Mouse (Mus musculus) hindbrain, embryonic 11.5 days (tissue): ENCODE data around the gene Crygd. TPM values are rescaled to one million over a fixed set of nuclear protein-coding genes. Genes with fewer than 3 reads are reported as not detected.
A peak's percentile ranks its signal among the peaks of the same experiment; 100 is the strongest.

ENCODE experiments used
- ATAC-seq: fragments of 200-750 bp; cut with Nextera tagmentation; 2 replicates; pipeline ENCODE4 v1.8.0; 2017; ENCODE audit warnings: mild to moderate bottlenecking, moderate TSS enrichment, moderate library complexity; ENCODE audit not compliant: low FRiP score
- DNase-seq: peaks from one replicate; pipeline ENCODE4 v3.0.0-alpha.2; 2015; ENCODE audit warnings: low spot score
- H3K27ac ChIP-seq: fragments of 300-500 bp; sonication (generic); 2 replicates; pipeline ENCODE4 v1.5.1; 2014; ENCODE audit warnings: mild to moderate bottlenecking, low read depth, low read length
- H3K27me3 ChIP-seq: fragments of 300-500 bp; sonication (generic); 2 replicates; pipeline ENCODE4 v1.6.1; 2014; ENCODE audit warnings: mild to moderate bottlenecking, low read length, moderate library complexity, mixed read lengths; ENCODE audit not compliant: control insufficient read depth, insufficient read depth
- H3K36me3 ChIP-seq: fragments of 300-500 bp; sonication (generic); 2 replicates; pipeline ENCODE4 v1.6.1; 2014; ENCODE audit warnings: mild to moderate bottlenecking, low read length, moderate library complexity, mixed read lengths; ENCODE audit not compliant: control insufficient read depth, insufficient read depth
- H3K4me1 ChIP-seq: fragments of 300-500 bp; sonication (generic); replicated peaks from 2 replicates; pipeline ENCODE4 v1.6.1; 2014; ENCODE audit warnings: low read length, mixed read lengths; ENCODE audit not compliant: control insufficient read depth, insufficient read depth
- H3K4me2 ChIP-seq: fragments of 300-500 bp; sonication (generic); replicated peaks from 2 replicates; pipeline ENCODE4 v1.6.1; 2014; ENCODE audit warnings: mild to moderate bottlenecking, low read depth, low read length
- H3K4me3 ChIP-seq: fragments of 300-500 bp; sonication (generic); 2 replicates; pipeline ENCODE4 v1.5.1; 2014; ENCODE audit warnings: low read depth, low read length
- H3K9ac ChIP-seq: fragments of 300-500 bp; sonication (generic); 2 replicates; pipeline ENCODE4 v1.6.1; 2014; ENCODE audit warnings: low read depth, low read length
- H3K9me3 ChIP-seq: fragments of 300-500 bp; sonication (generic); 2 replicates; pipeline ENCODE4 v1.6.1; 2016; ENCODE audit warnings: low read length; ENCODE audit not compliant: control insufficient read depth
- WGBS: fragments of 180-500 bp; shearing (Covaris S2); extraction: QIAGEN DNeasy Blood & Tissue Kit; methylation state at CpG from one replicate; pipeline ENCODE4 v1.1.7; 2014; 5-methylcytosine and 5-hydroxymethylcytosine counted together
- polyA plus RNA-seq: library from polyadenylated mRNA; unstranded; fragments of >200 nt; fragmentation: Nextera tagmentation; extraction: Ambion mirVana; gene quantifications from 2 replicates; pipeline ENCODE4 v1.2.1, GENCODE M21; 2014

Crygd gene
- not detected in 2 replicates for polyA plus RNA-seq

- Histone ChIP-seq H3K4me2 (no peak within 1 kb of the TSS), H3K4me3 (no peak within 1 kb of the TSS), H3K27ac (no peak within 1 kb of the TSS), H3K36me3 (no peaks in the 10 kb centered on the region), H3K9ac (no peak within 1 kb of the TSS), H3K4me1 (no peaks in the 10 kb centered on the region), H3K9me3 (no peaks in the 10 kb centered on the region), H3K27me3 (no peaks in the 10 kb centered on the region)
- WGBS: 69% methylated on average over 8 of the region's 8 CpGs
- ATAC-seq: no peak
- DNase-seq: no peak
These were observed at the start of gene Crygd for GRCm38 (mm10) chr1:65063352-65063751. Gene Crygd, minus strand, starts transcription at chr1:65063452.

- no peak overlapping the region; the same call in 1 of the 2 replicates for H3K4me2 ChIP-seq
- 49% methylated on average over 14 of the region's 14 CpGs for WGBS
- no peak overlapping the region for H3K4me3 ChIP-seq
- ATAC-seq: peak; percentile 35; the same call in 1 of the 2 replicates
- H3K36me3 ChIP-seq: no peaks in the 10 kb centered on the region
- H3K27me3 ChIP-seq: no peaks in the 10 kb centered on the region
- DNase-seq: peak; percentile 20
- no peak overlapping the region for H3K27ac ChIP-seq
- H3K4me1 ChIP-seq: no peaks in the 10 kb centered on the region
- H3K9ac ChIP-seq: no peak overlapping the region
- no peaks in the 10 kb centered on the region for H3K9me3 ChIP-seq
These were observed 49.5 kb upstream of the Crygd start for GRCm38 (mm10) chr1:65112807-65113196.

GRCm38 (mm10) chr1:65112031-65112806 is 49.0 kb upstream of the Crygd start:
- Histone ChIP-seq H3K9ac (no peak overlapping the region), H3K4me1 (no peaks in the 10 kb centered on the region), H3K4me2 (no peak overlapping the region), H3K9me3 (no peaks in the 10 kb centered on the region), H3K36me3 (no peaks in the 10 kb centered on the region), H3K27ac (no peak overlapping the region), H3K27me3 (no peaks in the 10 kb centered on the region), H3K4me3 (no peak overlapping the region)
- 16% methylated on average over 8 of the region's 8 CpGs for WGBS
- ATAC-seq: peak; percentile 73; the same call in 1 of the 2 replicates
- peak; percentile 92 for DNase-seq

- Histone ChIP-seq H3K27ac (no peak overlapping the region), H3K9me3 (no peaks in the 10 kb centered on the region), H3K4me1 (no peaks in the 10 kb centered on the region), H3K36me3 (no peaks in the 10 kb centered on the region), H3K4me2 (no peak overlapping the region), H3K4me3 (no peak overlapping the region), H3K27me3 (no peaks in the 10 kb centered on the region), H3K9ac (no peak overlapping the region)
- ATAC-seq (no peak), DNase-seq (no peak)
- 72% methylated on average over 25 of the region's 25 CpGs for WGBS
These were observed 46.6 kb upstream of the Crygd start for GRCm38 (mm10) chr1:65109756-65110435.

- Histone ChIP-seq H3K4me2 (no peak overlapping the region), H3K9ac (no peak overlapping the region), H3K4me1 (no peaks in the 10 kb centered on the region), H3K9me3 (no peaks in the 10 kb centered on the region), H3K4me3 (no peak overlapping the region), H3K27ac (no peak overlapping the region), H3K36me3 (no peaks in the 10 kb centered on the region), H3K27me3 (no peaks in the 10 kb centered on the region)
- no peak for DNase-seq
- ATAC-seq: no peak
- WGBS: 87% methylated on average over 8 of the region's 8 CpGs
These were observed 45.9 kb upstream of the Crygd start for GRCm38 (mm10) chr1:65109196-65109595.

- no peaks in the 10 kb centered on the region for H3K4me1 ChIP-seq
- H3K27ac ChIP-seq: no peak overlapping the region
- H3K36me3 ChIP-seq: no peaks in the 10 kb centered on the region
- ATAC-seq: no peak
- no peak for DNase-seq
- H3K27me3 ChIP-seq: no peaks in the 10 kb centered on the region
- H3K9me3 ChIP-seq: no peaks in the 10 kb centered on the region
- WGBS: 84% methylated on average over 10 of the region's 10 CpGs
- no peak overlapping the region for H3K9ac ChIP-seq
- no peak overlapping the region for H3K4me2 ChIP-seq
- H3K4me3 ChIP-seq: no peak overlapping the region
These were observed 44.5 kb upstream of the Crygd start for GRCm38 (mm10) chr1:65107654-65108279.

- 83% methylated on average over 11 of the region's 11 CpGs for WGBS
- Histone ChIP-seq H3K4me3 (no peak within 1 kb of the TSS), H3K9me3 (no peaks in the 10 kb centered on the region), H3K4me2 (no peak within 1 kb of the TSS), H3K36me3 (no peaks in the 10 kb centered on the region), H3K27ac (no peak within 1 kb of the TSS), H3K9ac (no peak within 1 kb of the TSS), H3K4me1 (no peaks in the 10 kb centered on the region), H3K27me3 (no peaks in the 10 kb centered on the region)
- ATAC-seq (no peak), DNase-seq (no peak)
These were observed 40.0 kb upstream of the Crygd start, which contains the start of gene Cryga for GRCm38 (mm10) chr1:65103273-65103672. Gene Cryga, minus strand, starts transcription at chr1:65103373.

- no peak for ATAC-seq
- no peak overlapping the region for H3K9ac ChIP-seq
- H3K4me1 ChIP-seq: no peaks in the 10 kb centered on the region
- H3K4me3 ChIP-seq: no peak overlapping the region
- no peaks in the 10 kb centered on the region for H3K36me3 ChIP-seq
- no peaks in the 10 kb centered on the region for H3K27me3 ChIP-seq
- 79% methylated on average over 3 of the region's 3 CpGs for WGBS
- no peak overlapping the region for H3K4me2 ChIP-seq
- no peak overlapping the region for H3K27ac ChIP-seq
- no peaks in the 10 kb centered on the region for H3K9me3 ChIP-seq
- no peak for DNase-seq
These were observed 33.7 kb upstream of the Crygd start for GRCm38 (mm10) chr1:65096953-65097352.
